Mouse (Mus musculus) thymus, adult 2 months (tissue): Measurements from ENCODE around the gene Tlx3.

Experiments
- CTCF ChIP-seq: fragments of 200-500 bp; IDR thresholded peaks from 2 replicates; pipeline ENCODE4 v1.5.1; 2012; ENCODE audit warnings: mild to moderate bottlenecking, control low read depth, low read length, moderate library complexity, borderline replicate concordance; ENCODE audit not compliant: control insufficient read depth, poor library complexity, insufficient read depth; ENCODE audit errors: extremely low read depth
- POLR2A ChIP-seq: fragments of 200-500 bp; IDR thresholded peaks from 2 replicates; pipeline ENCODE4 v1.6.1; 2012; ENCODE audit warnings: mild to moderate bottlenecking, low read length, control low read depth, moderate library complexity; ENCODE audit not compliant: control insufficient read depth, poor library complexity, insufficient read depth; ENCODE audit errors: extremely low read depth

DNA sequence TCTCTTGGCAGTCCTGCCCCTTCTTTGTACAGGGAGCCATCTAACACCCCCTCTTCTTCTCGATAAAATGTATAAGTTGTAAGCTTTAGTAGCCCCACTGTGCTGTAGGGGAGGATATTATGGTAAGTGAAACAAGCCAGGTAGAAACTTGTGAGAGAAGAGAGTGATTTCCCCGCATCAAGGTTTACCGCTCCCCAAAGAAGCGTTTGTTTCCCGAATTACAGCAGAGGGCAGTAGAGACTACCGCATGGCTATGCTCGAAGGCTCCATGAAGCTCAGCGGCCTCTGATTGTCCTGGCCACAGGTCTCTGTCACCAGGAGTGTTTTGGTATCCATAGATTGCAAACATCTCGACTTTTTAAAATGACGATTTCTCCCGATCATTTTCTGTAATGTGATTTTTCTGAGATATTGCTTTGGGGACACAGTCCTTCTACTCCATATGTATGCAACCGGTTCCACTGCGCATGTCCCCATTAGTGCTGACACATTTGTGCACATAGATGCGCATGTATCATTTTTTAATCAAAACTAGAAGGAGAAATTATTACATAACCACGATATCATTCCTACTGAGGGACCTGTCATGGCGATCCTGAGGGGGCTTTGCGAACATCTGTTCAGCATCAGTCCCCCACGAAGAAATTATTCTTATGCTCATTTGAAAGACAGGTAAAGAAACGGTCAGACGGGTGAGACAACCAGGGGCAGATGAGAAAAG lies 26.7 kb downstream of the Tlx3 start:
- TF ChIP-seq POLR2A (no peak), CTCF (no peak)
